Mouse (Mus musculus) hindbrain, embryonic 16.5 days (tissue): ENCODE data around the gene Pfkl. TPM values are rescaled to one million over a fixed set of nuclear protein-coding genes. Genes with fewer than 3 reads are reported as not detected.
"Not testable (repeated sequence)": the region's sequence is repeated elsewhere in the genome, so short reads cannot be mapped to it uniquely, and the experiment has no call there.

ENCODE experiments used
- ATAC-seq: fragments of 200-750 bp; cut with Nextera tagmentation; 2 replicates; pipeline ENCODE4 v1.8.0; 2017; ENCODE audit warnings: moderate TSS enrichment, moderate library complexity
- H3K27ac ChIP-seq: fragments of 300-500 bp; sonication (generic); 2 replicates; pipeline ENCODE4 v1.5.1; 2014; ENCODE audit warnings: low read depth, mild to moderate bottlenecking, control low read depth, low read length, moderate library complexity
- H3K27me3 ChIP-seq: fragments of 300-500 bp; sonication (generic); replicated peaks from 2 replicates; pipeline ENCODE4 v1.6.1; 2014; ENCODE audit warnings: low read length; ENCODE audit not compliant: control insufficient read depth, insufficient read depth
- H3K36me3 ChIP-seq: fragments of 300-500 bp; sonication (generic); 2 replicates; pipeline ENCODE4 v1.6.1; 2014; ENCODE audit warnings: mild to moderate bottlenecking, low read length, moderate library complexity, mixed read lengths; ENCODE audit not compliant: control insufficient read depth, insufficient read depth
- H3K4me1 ChIP-seq: fragments of 300-500 bp; sonication (generic); 2 replicates; pipeline ENCODE4 v1.6.1; 2014; ENCODE audit warnings: low read depth, low read length; ENCODE audit not compliant: control insufficient read depth, insufficient read depth
- H3K4me2 ChIP-seq: fragments of 300-500 bp; sonication (generic); 2 replicates; pipeline ENCODE4 v1.6.1; 2014; ENCODE audit warnings: mild to moderate bottlenecking, low read length, control low read depth, moderate library complexity
- H3K4me3 ChIP-seq: fragments of 300-500 bp; sonication (generic); 2 replicates; pipeline ENCODE4 v1.5.1; 2014; ENCODE audit warnings: mild to moderate bottlenecking, low read length, control low read depth, moderate library complexity
- H3K9ac ChIP-seq: fragments of 300-500 bp; sonication (generic); 2 replicates; pipeline ENCODE4 v1.6.1; 2014; ENCODE audit warnings: low read depth, mild to moderate bottlenecking, control low read depth, low read length, moderate library complexity
- H3K9me3 ChIP-seq: fragments of 300-500 bp; sonication (generic); 2 replicates; pipeline ENCODE4 v1.6.1; 2014; ENCODE audit warnings: mild to moderate bottlenecking, low read length, moderate library complexity; ENCODE audit not compliant: control insufficient read depth
- WGBS: fragments of 180-500 bp; shearing (Covaris S2); extraction: QIAGEN DNeasy Blood & Tissue Kit; methylation state at CpG from one replicate; pipeline ENCODE4 v1.1.7; 2014; 5-methylcytosine and 5-hydroxymethylcytosine counted together
- polyA plus RNA-seq: library from polyadenylated mRNA; unstranded; fragments of >200 nt; fragmentation: Nextera tagmentation; extraction: Ambion mirVana; gene quantifications from 2 replicates; pipeline ENCODE4 v1.2.1, GENCODE M21; 2015

Gene Pfkl
- polyA plus RNA-seq, 1 experiment from 2014 or later = 140 TPM

DNA sequence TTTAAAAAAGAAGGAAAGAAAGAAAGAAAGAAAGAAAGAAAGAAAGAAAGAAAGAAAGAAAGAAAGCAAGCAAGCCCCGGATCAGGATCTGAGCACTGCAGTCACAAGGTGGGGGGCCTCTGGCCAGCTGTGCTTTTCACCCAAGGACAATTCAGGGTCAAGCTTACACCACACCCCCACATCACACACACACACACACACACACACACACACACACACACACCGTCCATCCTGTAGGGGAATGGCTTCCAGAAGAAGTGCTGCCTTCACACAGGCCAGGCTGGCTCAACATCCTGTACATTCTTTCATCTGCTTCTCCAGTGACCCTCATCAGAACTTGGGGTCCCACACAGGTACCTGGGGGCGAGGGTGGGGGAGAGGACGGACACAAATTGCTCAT, 9.4 kb upstream of the Pfkl start:
- no peaks in the 10 kb centered on the region for H3K9me3 ChIP-seq
- 0 out of 2 replicates have a peak, but pooled peaks cover 2% of the 10 kb centered on the region for H3K4me1 ChIP-seq
- H3K4me2 ChIP-seq = no peak overlapping the region
- H3K9ac ChIP-seq = no peak overlapping the region
- ATAC-seq = no peak
- H3K36me3 ChIP-seq = no peaks in the 10 kb centered on the region
- H3K4me3 ChIP-seq = no peak overlapping the region
- H3K27ac ChIP-seq = no peak overlapping the region
- WGBS = 77% methylated on average over 4 of the region's 4 CpGs
- no peaks in the 10 kb centered on the region for H3K27me3 ChIP-seq

DNA sequence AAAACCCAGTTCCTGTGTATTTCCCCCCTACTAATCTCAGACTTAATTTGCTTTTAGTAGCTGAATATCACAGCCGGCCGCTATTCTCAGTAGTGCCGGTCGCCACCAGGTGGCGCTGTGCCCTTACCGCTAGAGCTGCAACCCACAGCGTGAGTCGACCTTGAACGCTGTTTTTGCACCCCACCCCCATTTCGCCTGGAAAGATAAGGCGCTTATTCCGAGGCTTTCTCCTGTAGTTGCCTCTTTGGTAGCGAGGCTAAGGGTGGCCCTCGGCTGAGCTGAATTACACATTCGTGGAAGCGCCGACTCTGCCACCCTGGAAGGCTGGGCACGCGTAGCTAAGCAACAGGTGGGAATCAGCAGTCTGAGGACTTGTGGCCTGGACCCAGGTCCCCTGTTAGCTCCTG, 8.9 kb upstream of the Pfkl start:
- Histone ChIP-seq H3K27me3 (no peaks in the 10 kb centered on the region), H3K4me2 (peak overlapping the region; percentile 74), H3K4me1 (0 out of 2 replicates have a peak, but pooled peaks cover 2% of the 10 kb centered on the region), H3K9ac (peak overlapping the region; percentile 13; the same call in 1 of the 2 replicates), H3K36me3 (no peaks in the 10 kb centered on the region), H3K9me3 (no peaks in the 10 kb centered on the region), H3K27ac (no peak overlapping the region), H3K4me3 (peak overlapping the region; percentile 40)
- peak; percentile 87 for ATAC-seq
- WGBS = 24% methylated on average over 19 of the region's 19 CpGs

DNA sequence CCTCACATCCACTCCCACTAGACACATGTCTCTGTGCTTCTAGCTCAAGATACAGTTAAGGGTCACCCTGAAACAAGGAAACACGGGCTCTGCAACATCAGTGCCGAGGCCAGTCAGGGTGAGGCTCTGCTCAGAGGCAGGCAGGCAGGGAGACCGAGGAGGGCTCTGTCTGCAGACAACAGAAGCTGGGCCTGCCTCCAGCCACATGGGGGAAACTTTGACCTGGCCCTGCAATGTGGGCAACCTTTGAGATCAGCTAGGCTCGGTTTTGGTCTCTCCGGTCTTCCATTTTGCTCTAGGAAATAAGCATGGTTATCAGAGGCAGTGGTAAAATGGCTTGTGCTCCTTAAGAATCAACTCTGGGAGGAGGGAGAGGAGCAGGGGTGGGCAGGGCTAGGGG, 6.5 kb upstream of the Pfkl start:
- Histone ChIP-seq H3K9ac (no peak overlapping the region), H3K4me1 (0 out of 2 replicates have a peak, but pooled peaks cover 2% of the 10 kb centered on the region), H3K9me3 (no peaks in the 10 kb centered on the region), H3K4me3 (no peak overlapping the region), H3K4me2 (no peak overlapping the region), H3K27ac (no peak overlapping the region), H3K36me3 (no peaks in the 10 kb centered on the region), H3K27me3 (no peaks in the 10 kb centered on the region)
- no peak for ATAC-seq
- 46% methylated on average over 5 of the region's 5 CpGs for WGBS

DNA sequence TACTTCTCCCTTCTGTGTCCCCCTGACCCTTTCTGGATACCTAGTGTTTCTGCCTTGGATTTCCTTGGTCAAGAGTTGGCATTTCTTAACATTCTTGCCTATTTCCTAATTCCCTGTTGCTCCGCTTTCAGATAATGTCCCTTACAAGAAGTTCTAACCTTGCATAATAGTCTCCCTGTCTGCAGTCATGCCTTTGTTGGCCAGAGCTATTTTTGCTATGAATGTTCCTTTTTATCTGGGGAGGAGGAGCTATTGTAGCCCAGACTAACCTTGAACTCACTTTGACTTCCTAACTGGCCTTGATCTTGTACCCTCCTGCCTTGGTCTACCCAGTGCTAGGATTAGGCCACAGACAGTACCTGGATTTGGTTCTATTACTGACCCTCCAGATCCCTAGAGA, 5.6 kb upstream of the Pfkl start:
- H3K27me3 ChIP-seq = no peaks in the 10 kb centered on the region
- ATAC-seq = no peak
- 87% methylated on average over 1 of the region's 1 CpGs for WGBS
- no peaks in the 10 kb centered on the region for H3K36me3 ChIP-seq
- H3K9ac ChIP-seq = no peak overlapping the region
- H3K4me2 ChIP-seq = no peak overlapping the region
- H3K27ac ChIP-seq = no peak overlapping the region
- H3K4me3 ChIP-seq = no peak overlapping the region
- H3K9me3 ChIP-seq = no peaks in the 10 kb centered on the region
- H3K4me1 ChIP-seq = peaks cover 2% of the 10 kb centered on the region; the same call in 1 of the 2 replicates

DNA sequence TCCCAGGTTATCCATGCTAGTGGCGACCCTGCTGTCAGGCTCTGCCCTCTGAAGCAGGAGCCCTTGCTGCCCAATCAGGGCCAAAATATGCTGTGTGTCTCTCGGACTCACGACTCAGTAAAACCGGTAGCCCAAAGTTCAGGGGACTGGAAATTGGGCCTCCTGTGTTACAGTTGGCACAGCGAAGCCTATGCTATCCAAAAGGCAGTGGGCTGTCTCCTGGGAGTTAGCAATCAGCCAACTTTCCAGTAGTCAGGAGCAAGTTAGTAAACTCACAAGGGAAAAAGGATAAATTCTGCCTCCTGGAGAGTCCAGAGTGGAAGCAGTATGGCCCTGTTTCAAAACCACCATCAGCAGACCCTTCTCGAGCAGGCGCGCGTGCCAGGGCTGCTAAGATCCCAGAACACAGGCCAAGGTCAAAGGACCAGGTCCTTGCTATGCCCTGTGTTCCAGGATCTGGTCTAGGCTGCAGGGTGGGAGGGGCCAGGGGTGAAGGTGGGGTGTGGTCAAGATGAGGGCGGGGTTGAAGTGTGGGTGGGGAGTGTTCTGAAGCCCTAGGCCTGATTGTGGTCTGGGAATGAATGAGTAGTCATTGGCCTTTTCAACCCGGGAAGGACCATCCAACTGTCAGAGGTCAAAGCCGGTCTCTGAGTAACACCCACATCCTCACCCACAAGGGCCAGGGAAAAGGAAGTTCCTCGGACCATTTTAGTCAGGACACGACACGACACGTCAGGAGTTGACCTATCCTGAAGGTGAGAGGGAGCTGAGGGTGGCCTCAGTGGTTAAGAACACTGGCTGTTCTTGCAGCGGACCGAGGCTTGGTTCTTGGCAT, 3.0 kb upstream of the Pfkl start:
- H3K4me2 ChIP-seq = no peak overlapping the region
- H3K9me3 ChIP-seq = no peaks in the 10 kb centered on the region
- 91% methylated on average over 18 of the region's 18 CpGs for WGBS
- no peak overlapping the region for H3K4me3 ChIP-seq
- no peak overlapping the region for H3K9ac ChIP-seq
- H3K27ac ChIP-seq = no peak overlapping the region
- no peaks in the 10 kb centered on the region for H3K27me3 ChIP-seq
- peaks cover 14% of the 10 kb centered on the region for H3K4me1 ChIP-seq
- no peak for ATAC-seq
- H3K36me3 ChIP-seq = no peaks in the 10 kb centered on the region

DNA sequence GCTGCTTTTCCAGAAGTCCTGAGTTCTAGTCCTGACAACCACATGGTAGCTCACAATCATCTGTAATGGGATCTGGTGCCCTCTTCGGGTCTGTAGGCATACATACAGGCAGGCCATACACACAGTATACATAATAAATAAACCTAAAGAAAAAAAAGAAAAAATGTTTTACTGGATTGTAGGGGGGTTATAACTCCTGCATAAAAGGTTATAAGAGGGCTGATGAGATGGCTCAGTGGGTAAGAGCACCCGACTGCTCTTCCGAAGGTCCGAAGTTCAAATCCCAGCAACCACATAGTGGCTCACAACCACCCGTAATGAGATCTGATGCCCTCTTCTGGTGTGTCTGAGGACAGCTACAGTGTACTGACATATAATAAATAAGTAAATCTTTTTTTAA, 1.2 kb upstream of the Pfkl start:
- ATAC-seq, H3K36me3 ChIP-seq: not testable (repeated sequence)

DNA sequence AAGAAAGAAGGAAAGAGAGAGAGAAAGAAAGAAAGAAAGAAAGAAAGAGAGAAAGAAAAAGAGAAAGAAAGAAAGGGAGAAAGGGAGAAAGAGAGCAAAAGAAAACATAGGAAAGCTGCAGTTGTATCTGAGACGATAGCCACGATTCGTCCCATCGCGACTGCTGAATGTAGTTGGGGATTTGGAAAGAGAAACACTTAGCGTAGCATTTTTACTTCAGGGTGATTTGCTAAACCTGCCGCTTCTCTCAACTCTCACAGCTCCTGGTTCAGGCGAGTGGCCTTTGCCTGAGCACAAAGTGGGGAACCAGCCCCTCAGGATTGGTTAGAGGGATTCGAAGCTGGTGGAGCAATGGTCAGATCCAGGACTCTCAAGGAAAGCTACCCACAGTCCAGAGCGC, 452 bp upstream of the Pfkl start:
- WGBS = 20% methylated on average over 10 of the region's 10 CpGs
- ATAC-seq = no peak
- H3K4me1 ChIP-seq = peaks cover 35% of the 10 kb centered on the region
- no peaks in the 10 kb centered on the region for H3K36me3 ChIP-seq
- H3K4me2 ChIP-seq = peak overlapping the region; percentile 93
- no peaks in the 10 kb centered on the region for H3K9me3 ChIP-seq
- no peak overlapping the region for H3K27ac ChIP-seq
- H3K27me3 ChIP-seq = no peaks in the 10 kb centered on the region
- H3K4me3 ChIP-seq = no peak overlapping the region
- H3K9ac ChIP-seq = no peak overlapping the region; the same call in 1 of the 2 replicates

More for the DNA sequence above, 1.2 kb upstream of the Pfkl start:
- H3K27me3 ChIP-seq, H3K4me3 ChIP-seq, H3K9me3 ChIP-seq, H3K4me2 ChIP-seq, H3K27ac ChIP-seq, H3K9ac ChIP-seq: not testable (repeated sequence)
- 93% methylated on average over 5 of the region's 5 CpGs for WGBS
- H3K4me1 ChIP-seq = peaks cover 29% of the 10 kb centered on the region

DNA sequence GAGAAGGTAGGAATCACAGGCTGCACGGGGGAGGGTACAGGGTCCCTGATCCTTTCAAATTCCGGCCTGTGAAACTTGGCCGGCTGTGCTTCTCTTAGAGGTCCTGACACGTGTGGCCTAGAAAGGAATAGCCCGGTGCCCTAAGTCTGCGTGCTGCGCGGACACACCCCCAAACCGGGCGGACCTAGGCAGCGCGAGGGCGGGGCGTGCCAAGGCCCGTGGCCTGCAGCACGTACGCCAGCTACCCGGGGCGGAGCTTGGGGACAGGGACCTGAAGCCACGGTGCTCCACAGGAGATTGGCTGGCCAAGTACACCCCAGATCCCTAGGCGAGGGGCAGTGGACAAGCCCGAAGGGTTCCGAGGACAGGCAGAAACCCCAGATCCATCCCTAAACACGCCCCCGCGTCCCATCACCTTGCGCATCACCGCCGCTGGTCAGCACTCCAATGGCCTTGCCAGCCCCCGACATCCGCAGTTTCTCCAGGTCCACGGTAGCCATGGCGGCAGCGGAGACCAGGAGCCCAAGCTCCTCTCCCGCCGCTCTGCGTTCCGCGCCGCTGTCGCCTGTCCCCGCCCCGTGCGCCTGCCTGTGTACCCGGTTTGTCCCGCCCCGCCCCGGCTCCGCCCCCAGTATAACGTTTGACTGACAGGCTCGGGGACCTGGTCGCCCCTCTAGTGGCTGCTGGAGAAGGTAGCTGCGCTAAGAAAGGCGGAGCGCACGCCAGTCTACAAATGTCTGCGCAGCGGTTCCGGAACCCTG, 519 bp downstream of the Pfkl start:
- H3K27me3 ChIP-seq = no peaks in the 10 kb centered on the region
- ATAC-seq = peak; percentile 96

DNA sequence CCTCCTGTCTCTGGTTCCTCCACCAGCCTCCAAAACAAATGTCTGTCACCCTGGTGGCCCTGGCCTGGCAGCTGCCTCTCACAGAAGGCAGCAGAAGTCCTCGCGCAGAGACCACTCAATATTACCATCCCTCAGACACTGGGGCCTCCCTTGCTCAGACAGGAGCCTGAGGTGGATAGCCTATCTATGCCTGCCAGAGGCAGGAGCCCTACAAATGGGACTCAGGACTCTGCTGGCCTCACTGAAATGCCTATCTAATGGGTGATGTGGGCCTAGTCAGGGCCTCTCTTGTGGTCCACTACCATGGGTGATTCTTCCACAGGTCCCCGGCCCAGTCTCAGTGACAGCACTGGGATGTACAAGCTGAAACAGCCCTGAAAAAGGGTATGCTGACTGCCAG, 1.7 kb downstream of the Pfkl start:
- WGBS = 72% methylated on average over 3 of the region's 3 CpGs

More for the DNA sequence above, 519 bp downstream of the Pfkl start:
- Histone ChIP-seq H3K9me3 (no peaks in the 10 kb centered on the region), H3K27ac (peak overlapping the region; percentile 89), H3K4me3 (peak overlapping the region; percentile 54), H3K4me1 (peaks cover 35% of the 10 kb centered on the region), H3K36me3 (0 out of 2 replicates have a peak, but pooled peaks cover 2% of the 10 kb centered on the region), H3K9ac (peak overlapping the region; percentile 78), H3K4me2 (peak overlapping the region; percentile 93)
- WGBS = 0% methylated on average over 59 of the region's 59 CpGs

More for the DNA sequence above, 1.7 kb downstream of the Pfkl start:
- Histone ChIP-seq H3K27ac (no peak overlapping the region), H3K4me3 (peak overlapping the region; percentile 54), H3K36me3 (0 out of 2 replicates have a peak, but pooled peaks cover 2% of the 10 kb centered on the region), H3K9ac (peak overlapping the region; percentile 78), H3K9me3 (no peaks in the 10 kb centered on the region), H3K4me2 (peak overlapping the region; percentile 93), H3K4me1 (peaks cover 35% of the 10 kb centered on the region), H3K27me3 (no peaks in the 10 kb centered on the region)
- no peak for ATAC-seq
